In the genomic region with DNA sequence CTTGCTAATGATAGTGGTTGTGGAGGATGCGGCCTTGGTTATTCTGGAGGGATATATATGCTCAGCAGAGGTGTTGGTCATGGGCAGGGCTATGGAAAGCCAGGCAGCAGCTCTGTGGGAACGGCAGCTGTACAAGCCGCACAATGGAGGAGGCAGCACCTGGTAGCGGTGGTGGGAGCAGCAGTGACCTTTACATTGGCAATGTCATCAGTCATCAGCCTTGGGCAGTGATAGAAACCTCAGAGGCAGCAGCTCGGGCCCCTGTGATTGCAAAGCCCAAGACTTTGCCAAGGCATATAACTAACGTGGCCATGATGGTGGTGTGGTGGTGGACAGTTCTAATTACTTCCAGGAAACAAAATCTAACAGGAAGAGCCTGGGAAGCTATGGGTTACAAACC, we compare ENCODE assay signal across 27 mouse cellular contexts. TPM values are rescaled to one million over a fixed set of nuclear protein-coding genes. Genes with fewer than 3 reads are reported as not detected.
"Had no signal": no experiment of that assay in that cellular context is flagged by ENCODE, and none has a peak within 500 bp of the region (broad histone marks: within the 10 kb centered on the region; RNA-seq: fewer than 3 reads in every experiment).

No protein-coding gene starts in this region.

- H3K4me2 ChIP-seq: heart, embryonic 11.5 days; heart, embryonic 13.5 days; heart, embryonic 15.5 days; hindbrain, embryonic 12.5 days; hindbrain, embryonic 14.5 days; intestine, embryonic 15.5 days; limb, embryonic 13.5 days; limb, embryonic 15.5 days; liver, embryonic 12.5 days had no signal

- H3K36me3 ChIP-seq: heart, embryonic 15.5 days; hindbrain, embryonic 12.5 days; intestine, embryonic 15.5 days; liver, embryonic 12.5 days had no signal

- H3K4me3 ChIP-seq: gastrocnemius, adult 2 months; heart, adult 2 months; heart, embryonic 13.5 days; heart, embryonic 15.5 days; hindbrain, embryonic 10.5 days; hindbrain, embryonic 12.5 days; intestine, embryonic 15.5 days; limb, embryonic 13.5 days; limb, embryonic 15.5 days; liver, embryonic 12.5 days had no signal

- H3K27me3 ChIP-seq: heart, embryonic 13.5 days; heart, embryonic 15.5 days; hindbrain, embryonic 12.5 days; intestine, embryonic 15.5 days; limb, embryonic 13.5 days; limb, embryonic 15.5 days; liver, embryonic 12.5 days had no signal

- DNase-seq: gastrocnemius, adult 2 months; gastrocnemius, postnatal 10 days; gastrocnemius, postnatal 25 days; heart, adult 2 months; heart, postnatal 14 days; heart, postnatal 36 days; kidney, adult 18-20 months; kidney, adult 8-10 months; kidney, postnatal 10 days; kidney, postnatal 25 days; layer of hippocampus, adult 9-11 months; layer of hippocampus, postnatal 36 days; left cerebral cortex, postnatal 4 days had no signal

RNA-seq across cellular contexts. Expression of a gene that starts 2.5 kb away (rescaled TPM):
- total RNA-seq: gastrocnemius, adult 2 months; gastrocnemius, postnatal 25 days; heart, adult 2 months; heart, postnatal 36 days; liver, adult 2 months had no signal
- polyA plus RNA-seq: heart, adult 2 months; heart, postnatal 0 days; intestine, postnatal 0 days; large intestine, adult 2 months; liver, adult 2 months; liver, embryonic 12.5 days had no signal
